Mouse (Mus musculus) MEL (cell line): ENCODE measurements around the gene Txnip. TPM values are rescaled to one million over a fixed set of nuclear protein-coding genes. Genes with fewer than 3 reads are reported as not detected.

ENCODE experiments used
- DNase-seq: peaks from one replicate; pipeline ENCODE4 v3.0.0; 2011; ENCODE audit warnings: low read depth, low spot score
- H3K27ac ChIP-seq: 2 replicates; pipeline ENCODE4 v1.5.1; 2012; ENCODE audit warnings: low read depth, mild to moderate bottlenecking, control low read depth, low read length, moderate library complexity; ENCODE audit not compliant: control insufficient read depth
- H3K27me3 ChIP-seq, 2 experiments: fragments of 150-350 bp in 1 of 2; sonication (generic) in 1 of 2; 2 replicates each; pipeline ENCODE4 v1.6.1; 2012; ENCODE audit warnings: low read length in 2 of 2, mild to moderate bottlenecking in 2 of 2, improper control_type of control experiment in 1 of 2, moderate library complexity in 1 of 2; ENCODE audit not compliant: insufficient read depth in 2 of 2, control insufficient read depth in 1 of 2
- H3K36me3 ChIP-seq, 2 experiments: 2 replicates each; pipeline ENCODE4 v1.6.1; 2012 to 2014; ENCODE audit warnings: low read length in 2 of 2, improper control_type of control experiment in 1 of 2, inconsistent platforms in 1 of 2, mild to moderate bottlenecking in 1 of 2; ENCODE audit not compliant: insufficient read depth in 2 of 2, control insufficient read depth in 1 of 2
- H3K4me1 ChIP-seq, 2 experiments: fragments of 150-350 bp in 1 of 2; sonication (generic) in 1 of 2; 2 replicates each; pipeline ENCODE4 v1.6.1; 2012; ENCODE audit warnings: low read length in 2 of 2, improper control_type of control experiment in 1 of 2, mild to moderate bottlenecking in 1 of 2; ENCODE audit not compliant: insufficient read depth in 2 of 2, control insufficient read depth in 1 of 2
- H3K4me3 ChIP-seq, 2 experiments: fragments of 150-350 bp in 1 of 2; sonication (generic) in 1 of 2; 2 replicates each; pipeline ENCODE4 v1.5.1; 2012; ENCODE audit warnings: low read depth in 2 of 2, low read length in 2 of 2, mild to moderate bottlenecking in 2 of 2, moderate library complexity in 2 of 2, control low read depth in 1 of 2, improper control_type of control experiment in 1 of 2; ENCODE audit not compliant: control insufficient read depth in 1 of 2, insufficient read depth in 1 of 2
- H3K79me2 ChIP-seq: 2 replicates; pipeline ENCODE4 v1.6.1; 2012; ENCODE audit warnings: mild to moderate bottlenecking, low read length, moderate library complexity; ENCODE audit not compliant: control insufficient read depth, poor library complexity, insufficient read depth
- H3K9ac ChIP-seq: 2 replicates; pipeline ENCODE4 v1.6.1; 2012; ENCODE audit warnings: low read depth, mild to moderate bottlenecking, control low read depth, low read length, moderate library complexity; ENCODE audit not compliant: control insufficient read depth, poor library complexity, severe bottlenecking
- H3K9me3 ChIP-seq: fragments of 150-350 bp; sonication (generic); replicated peaks from 2 replicates; pipeline ENCODE4 v1.6.1; 2012; ENCODE audit warnings: mild to moderate bottlenecking, low read length, improper control_type of control experiment, moderate library complexity; ENCODE audit not compliant: insufficient read depth
- CHD1 ChIP-seq: IDR thresholded peaks from 2 replicates; pipeline ENCODE4 v1.6.1; 2012; ENCODE audit warnings: low read depth, mild to moderate bottlenecking, inconsistent platforms, low read length, improper control_type of control experiment
- CTCF ChIP-seq, 3 experiments: IDR thresholded peaks in 2 of 3; conservative IDR thresholded peaks in 1 of 3; 2 replicates each; pipeline ENCODE4 v1.5.1; 2011 to 2012; ENCODE audit warnings: low read length in 3 of 3, low read depth in 2 of 3, mild to moderate bottlenecking in 2 of 3, improper control_type of control experiment in 1 of 3, inconsistent platforms in 1 of 3, mixed read lengths in 1 of 3, moderate library complexity in 1 of 3; ENCODE audit not compliant: control insufficient read depth in 1 of 3, insufficient read depth in 1 of 3, poor library complexity in 1 of 3, severe bottlenecking in 1 of 3
- E2F4 ChIP-seq: IDR thresholded peaks from 2 replicates; pipeline ENCODE4 v1.6.1; 2011; ENCODE audit warnings: low read depth, low read length, improper control_type of control experiment, borderline replicate concordance
- ETS1 ChIP-seq: IDR thresholded peaks from 2 replicates; pipeline ENCODE4 v1.6.1; 2012; ENCODE audit warnings: low read depth, mild to moderate bottlenecking, inconsistent platforms, low read length, improper control_type of control experiment, moderate library complexity
- GABPA ChIP-seq: IDR thresholded peaks from 2 replicates; pipeline ENCODE4 v1.6.1; 2012; ENCODE audit warnings: low read depth, mild to moderate bottlenecking, inconsistent platforms, low read length, improper control_type of control experiment, moderate library complexity
- MAZ ChIP-seq: IDR thresholded peaks from 2 replicates; pipeline ENCODE4 v1.6.1; 2012; ENCODE audit warnings: low read depth, mild to moderate bottlenecking, inconsistent platforms, low read length, improper control_type of control experiment
- POLR2A ChIP-seq, 2 experiments: IDR thresholded peaks; 2 replicates each; pipeline ENCODE4 v1.6.1; 2011 to 2012; ENCODE audit warnings: low read length in 2 of 2, mild to moderate bottlenecking in 2 of 2, control low read depth in 1 of 2, improper control_type of control experiment in 1 of 2, low read depth in 1 of 2, moderate library complexity in 1 of 2; ENCODE audit not compliant: control insufficient read depth in 1 of 2, insufficient read depth in 1 of 2, poor library complexity in 1 of 2
- POLR2AphosphoS5 ChIP-seq: IDR thresholded peaks from 2 replicates; pipeline ENCODE4 v1.6.1; 2012; ENCODE audit warnings: low read depth, borderline replicate concordance, mild to moderate bottlenecking, inconsistent platforms, low read length, moderate library complexity, mixed read lengths
- RCOR1 ChIP-seq: IDR thresholded peaks from 2 replicates; pipeline ENCODE4 v1.6.1; 2012; ENCODE audit warnings: low read depth, mild to moderate bottlenecking, inconsistent platforms, low read length, improper control_type of control experiment
- SMC3 ChIP-seq: IDR thresholded peaks from 2 replicates; pipeline ENCODE4 v1.6.1; 2011; ENCODE audit warnings: low read depth, low read length, improper control_type of control experiment
- TAL1 ChIP-seq: IDR thresholded peaks from 2 replicates; pipeline ENCODE4 v1.6.1; 2012; ENCODE audit warnings: mild to moderate bottlenecking, inconsistent platforms, low read length, moderate library complexity, mixed read lengths
- TCF12 ChIP-seq: IDR thresholded peaks from 2 replicates; pipeline ENCODE4 v1.6.1; 2014; ENCODE audit warnings: low read depth, mild to moderate bottlenecking, inconsistent platforms, low read length, improper control_type of control experiment, moderate library complexity
- ZNF384 ChIP-seq: IDR thresholded peaks from 2 replicates; pipeline ENCODE4 v1.6.1; 2012; ENCODE audit warnings: low read depth, mild to moderate bottlenecking, inconsistent platforms, low read length, improper control_type of control experiment
- polyA plus RNA-seq, 2 experiments: library from polyadenylated mRNA; stranded (reverse) in 1 of 2; unstranded in 1 of 2; fragments of >175 nt in 1 of 2; fragments of >200 nt in 1 of 2; gene quantifications; 2 replicates each; pipeline versions ENCODE4 v1.2.1 to v1.2.4; 2012; ENCODE audit warnings: low replicate concordance in 2 of 2, low read depth in 1 of 2; ENCODE audit not compliant: insufficient read length in 2 of 2, insufficient read depth in 1 of 2, missing spikeins in 1 of 2
- total RNA-seq: library from RNA; depleted of rRNA; stranded (reverse); fragments of 300-350 nt; gene quantifications from 2 replicates; pipeline ENCODE4 v1.2.3, GENCODE M21; 2012

The Txnip gene
- total and polyA plus RNA-seq, 3 experiments = 183 to 1,680 (median 237) TPM

- Histone ChIP-seq H3K9ac (peak overlapping the region; percentile 77; the same call in 1 of the 2 replicates), H3K27me3 (no peaks in the 10 kb centered on the region), H3K9me3 (no peaks in the 10 kb centered on the region), H3K79me2 (peaks cover 3% of the 10 kb centered on the region; the same call in 1 of the 2 replicates), H3K4me1 (peaks cover 9 to 36% of the 10 kb centered on the region in 2 experiments), H3K27ac (no peak overlapping the region), H3K36me3 (peaks cover 0 to 24% of the 10 kb centered on the region in 2 experiments; a peak in 2 of 4 replicates), H3K4me3 (no peak overlapping the region; a peak in 1 of 4 replicates)
- TF ChIP-seq E2F4 (no peak), ZNF384 (no peak), ETS1 (no peak), TCF12 (no peak), TAL1 (no peak), POLR2A (IDR thresholded peaks at IDR 0.05; ENCODE audit: control insufficient read depth in 1 of 2, insufficient read depth in 1 of 2, low read depth in 1 of 2, low read length in 2 of 2, poor library complexity in 1 of 2) (no peak), GABPA (no peak), POLR2AphosphoS5 (no peak), CHD1 (no peak), SMC3 (no peak)
- DNase-seq = no peak
These were observed 17.7 kb downstream of the Txnip start for GRCm38 (mm10) chr3:96575272-96575984.

- Histone ChIP-seq H3K9me3 (no peaks in the 10 kb centered on the region), H3K27me3 (no peaks in the 10 kb centered on the region), H3K4me1 (peaks cover 9 to 40% of the 10 kb centered on the region in 2 experiments), H3K27ac (peak overlapping the region; percentile 85), H3K79me2 (peaks cover 3% of the 10 kb centered on the region; the same call in 1 of the 2 replicates), H3K9ac (peak overlapping the region; percentile 77)
- no peak for DNase-seq
- TF ChIP-seq POLR2AphosphoS5 (no peak), ZNF384 (peak; percentile 76), RCOR1 (no peak), MAZ (no peak), CTCF (IDR thresholded peaks at IDR 0.05 in 2 of 3, conservative IDR thresholded peaks at IDR 0.05 in 1 of 3; ENCODE audit: control insufficient read depth in 1 of 3, insufficient read depth in 1 of 3, low read depth in 2 of 3, low read length in 3 of 3, poor library complexity in 1 of 3, severe bottlenecking in 1 of 3) (no peak)
- TF ChIP-seq, all 39 proteins: peak for 1
- H3K4me3 ChIP-seq = peak overlapping the region; percentile 57 to 66
- H3K36me3 ChIP-seq = peaks cover 0 to 28% of the 10 kb centered on the region in 2 experiments; a peak in 2 of 4 replicates
These were observed 18.4 kb downstream of the Txnip start for GRCm38 (mm10) chr3:96576005-96576658.
